Mouse (Mus musculus) kidney, adult 9 months (tissue): ENCODE measurements around the gene Sparc.
"Not testable (repeated sequence)": the region's sequence is repeated elsewhere in the genome, so short reads cannot be mapped to it uniquely, and the experiment has no call there.

Source experiments
- DNase-seq: peaks from one replicate; pipeline ENCODE4 v3.0.0; 2022

The Sparc gene

DNA sequence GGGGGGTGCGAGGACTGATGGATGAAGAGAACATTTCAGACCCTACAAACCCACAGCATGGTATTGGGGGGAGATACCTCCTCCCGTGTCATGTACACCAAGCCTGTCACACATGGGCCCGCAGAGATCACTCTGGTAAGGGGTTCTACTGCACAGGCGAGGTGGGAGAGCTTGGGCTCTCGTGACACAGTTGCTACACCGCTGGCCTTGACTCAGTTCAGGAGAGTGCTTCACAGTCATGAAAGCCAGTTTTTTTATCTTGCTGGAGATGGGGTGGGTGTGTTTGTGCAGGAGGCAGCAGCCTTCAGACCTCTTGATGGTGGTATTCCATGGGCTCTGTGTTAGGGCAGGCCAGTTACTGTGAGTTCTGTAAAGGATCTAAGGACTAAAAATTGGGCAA is 13.1 kb upstream of the Sparc start:
- DNase-seq: no peak

DNA sequence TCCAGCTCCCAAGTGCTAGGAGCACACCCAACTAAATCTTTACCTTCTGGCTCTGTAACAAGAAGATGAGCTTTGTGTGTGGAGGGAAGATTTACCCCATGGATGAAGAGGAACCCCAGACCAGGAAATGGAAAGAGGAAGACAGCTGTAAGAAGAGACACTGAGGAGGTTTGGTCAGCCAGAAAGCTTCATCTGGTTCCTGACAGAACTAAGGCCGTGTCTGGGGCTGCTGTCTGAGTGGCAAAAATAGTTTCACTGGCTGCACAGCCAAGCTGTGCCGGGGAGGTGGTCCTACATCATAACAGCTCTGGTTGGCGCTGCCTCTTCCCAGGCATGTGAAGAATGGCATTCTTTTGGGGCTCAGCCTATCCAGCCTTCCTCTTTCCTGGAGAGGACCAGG is 10.0 kb upstream of the Sparc start:
- DNase-seq: no peak

DNA sequence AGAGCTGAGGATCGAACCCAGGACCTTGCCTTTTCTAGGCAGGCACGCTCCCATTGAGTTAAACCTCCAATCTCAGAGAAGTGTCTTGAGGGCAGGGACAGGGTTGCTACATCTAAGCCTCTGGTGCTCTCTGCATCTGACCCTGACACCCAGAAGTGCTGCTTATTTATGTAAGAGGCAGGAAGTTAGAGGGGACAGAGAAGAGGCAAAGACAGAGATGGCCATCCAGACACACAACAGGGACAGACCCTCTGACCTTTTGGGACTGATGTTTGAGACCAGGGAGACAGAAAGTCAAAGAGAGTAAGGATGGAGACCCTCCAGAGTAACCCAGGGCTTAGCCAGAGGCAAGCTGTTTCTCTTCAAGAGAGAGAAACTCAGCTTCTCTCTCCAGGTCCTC is 7.0 kb upstream of the Sparc start:
- DNase-seq: no peak

DNA sequence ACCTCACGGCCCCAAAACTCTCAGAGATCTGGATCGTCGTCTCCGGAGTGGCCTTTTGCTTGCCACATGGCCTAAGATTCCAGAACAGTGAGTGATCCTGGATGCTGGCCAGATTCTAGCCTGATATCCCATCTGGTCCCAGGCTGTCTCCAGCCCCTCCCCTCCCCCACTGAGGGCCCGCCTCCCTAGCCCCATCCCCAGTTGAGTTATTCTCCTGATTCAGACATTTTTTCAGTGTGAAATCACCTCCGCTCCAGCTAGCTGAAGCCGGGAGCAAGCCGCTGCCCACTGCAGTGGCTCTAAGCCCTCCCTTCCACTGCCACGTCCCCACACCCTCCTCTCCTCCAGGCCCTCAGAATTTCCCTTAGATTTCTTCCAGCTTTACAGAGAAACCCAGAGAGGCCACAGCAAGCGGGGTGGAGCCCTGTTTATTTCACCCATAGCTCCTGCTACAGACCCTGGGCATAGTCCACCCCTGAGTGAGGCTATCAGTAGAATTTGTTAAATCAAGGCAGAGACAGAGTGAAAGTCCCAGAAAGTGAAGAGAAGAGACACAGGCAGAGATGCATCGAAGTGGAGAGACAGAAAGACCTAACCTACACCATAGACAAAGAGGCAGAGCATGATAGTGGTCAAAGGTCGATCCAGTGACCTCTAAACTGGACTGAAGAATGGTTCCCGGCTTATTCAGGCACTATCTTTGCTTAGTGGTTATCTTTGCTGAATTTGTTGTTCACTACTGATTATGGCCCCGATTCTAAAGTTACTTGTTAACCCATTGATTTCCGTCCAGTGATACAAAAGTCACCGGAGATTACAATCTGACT is 5.4 kb upstream of the Sparc start:
- peak; percentile 84 for DNase-seq

DNA sequence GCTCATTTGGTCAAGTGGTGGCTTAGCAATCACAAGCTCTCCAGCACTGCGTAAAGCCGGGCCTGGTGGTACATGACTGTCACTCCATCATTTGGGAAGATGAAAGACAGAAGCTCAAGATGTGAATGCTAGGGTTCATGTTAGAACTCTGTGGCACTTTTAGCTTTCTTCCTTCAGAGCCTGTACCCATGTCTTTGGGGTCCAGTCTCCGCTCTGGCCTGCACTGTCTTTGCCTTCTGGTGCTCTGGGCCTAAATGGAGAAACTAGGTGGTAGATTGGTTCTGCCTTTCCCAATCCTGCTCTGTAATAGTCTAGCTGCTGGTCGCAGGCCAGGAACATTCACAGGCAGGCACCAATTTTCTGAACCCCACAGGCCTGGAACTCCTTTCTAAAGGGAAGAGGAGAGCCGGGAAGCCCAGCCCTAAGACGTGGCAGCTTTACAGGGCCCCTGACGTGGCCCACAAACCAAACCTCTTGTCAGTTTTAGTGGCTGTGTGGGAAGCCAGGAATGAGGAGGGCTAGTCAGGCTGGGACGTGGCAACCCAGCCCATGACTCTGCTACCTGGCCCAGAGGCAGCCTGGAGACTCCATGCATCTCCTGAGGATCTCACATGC is 1.9 kb upstream of the Sparc start:
- DNase-seq: no peak

DNA sequence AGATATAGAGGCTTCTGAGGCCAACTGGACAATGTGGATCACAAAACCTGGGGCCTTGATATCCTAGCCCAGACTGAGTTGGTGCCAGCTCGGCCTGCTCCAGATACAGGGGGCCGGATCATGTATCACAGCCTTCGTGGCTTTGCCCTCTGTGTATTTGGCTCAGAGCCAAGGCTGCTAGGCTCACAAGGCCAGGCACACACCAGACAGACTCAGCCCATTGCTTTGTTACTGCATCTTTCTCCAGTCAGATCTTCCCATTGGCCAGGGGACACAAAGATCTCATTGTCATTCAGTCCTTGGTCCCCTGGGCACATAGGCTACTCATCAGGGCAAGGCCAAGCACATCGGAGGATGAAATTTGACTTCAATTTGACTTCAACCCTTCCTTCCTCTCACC is 773 bp upstream of the Sparc start:
- no peak for DNase-seq

DNA sequence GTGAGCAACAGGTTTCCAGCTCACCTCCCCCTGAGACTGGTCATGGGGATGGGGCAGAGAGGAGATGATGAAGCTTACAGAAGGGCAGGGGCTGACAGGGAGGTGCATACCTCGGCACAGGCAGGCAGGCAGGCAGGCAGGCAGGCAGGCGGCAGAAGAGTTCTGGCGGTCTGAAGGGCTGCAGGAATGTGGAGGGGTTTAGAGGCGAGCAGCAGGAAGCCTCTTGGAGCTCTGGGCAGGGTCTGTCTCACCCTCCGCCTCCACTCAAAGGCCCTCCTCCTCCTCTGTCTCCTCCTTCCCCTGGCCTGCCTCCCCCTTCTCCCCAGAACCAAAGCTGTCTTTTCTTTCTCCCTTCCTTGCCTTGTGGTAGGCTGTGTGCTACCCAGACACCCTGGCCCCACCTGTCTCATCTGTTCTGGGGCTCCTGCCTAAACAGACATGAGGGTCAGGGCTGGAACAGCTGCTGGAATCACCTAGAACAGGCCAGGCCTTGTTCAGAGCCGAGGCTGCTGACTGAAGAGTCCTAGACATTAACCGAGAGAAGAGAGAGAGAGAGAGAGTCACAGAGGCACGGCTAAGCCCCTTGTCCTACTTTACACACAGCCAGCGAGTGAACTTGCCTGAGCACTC is 3.2 kb downstream of the Sparc start:
- peak; percentile 57 for DNase-seq

DNA sequence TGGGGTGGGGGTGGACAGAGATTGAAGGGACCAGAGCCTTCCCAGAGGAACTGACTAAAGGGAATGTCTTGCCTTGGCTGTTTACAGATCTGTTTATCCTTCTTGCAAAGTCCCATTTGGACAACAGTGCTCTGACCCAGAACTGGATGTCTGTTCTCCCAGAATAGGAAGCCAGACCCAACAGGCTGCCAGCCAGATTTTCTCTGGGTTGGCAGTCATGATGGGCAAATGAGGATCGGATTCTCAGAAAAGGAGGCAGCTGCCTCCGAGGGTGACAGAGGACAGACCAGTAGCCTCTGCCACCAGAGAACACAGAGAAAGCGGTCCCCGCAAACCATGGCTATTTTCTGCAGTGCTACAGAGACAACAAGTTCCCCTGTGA is 3.7 kb downstream of the Sparc start:
- DNase-seq: no peak

DNA sequence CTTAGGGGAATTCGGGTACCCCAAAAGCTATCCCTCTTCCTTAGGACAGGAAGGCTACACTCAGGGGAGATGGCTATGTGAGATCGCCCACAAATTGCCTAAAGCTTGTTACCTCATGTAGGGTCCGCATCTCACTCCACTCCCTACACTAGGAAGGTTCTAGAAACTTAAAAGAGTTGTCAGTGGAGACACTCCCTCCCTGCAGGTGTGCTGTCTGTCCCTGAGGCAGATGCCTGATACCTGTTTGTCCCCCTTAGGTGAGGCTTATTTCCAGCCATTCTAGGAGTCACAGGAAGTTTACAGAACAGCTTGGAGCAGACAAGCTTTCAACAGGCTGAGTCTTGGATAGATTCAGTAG is 4.3 kb downstream of the Sparc start:
- DNase-seq: no peak

DNA sequence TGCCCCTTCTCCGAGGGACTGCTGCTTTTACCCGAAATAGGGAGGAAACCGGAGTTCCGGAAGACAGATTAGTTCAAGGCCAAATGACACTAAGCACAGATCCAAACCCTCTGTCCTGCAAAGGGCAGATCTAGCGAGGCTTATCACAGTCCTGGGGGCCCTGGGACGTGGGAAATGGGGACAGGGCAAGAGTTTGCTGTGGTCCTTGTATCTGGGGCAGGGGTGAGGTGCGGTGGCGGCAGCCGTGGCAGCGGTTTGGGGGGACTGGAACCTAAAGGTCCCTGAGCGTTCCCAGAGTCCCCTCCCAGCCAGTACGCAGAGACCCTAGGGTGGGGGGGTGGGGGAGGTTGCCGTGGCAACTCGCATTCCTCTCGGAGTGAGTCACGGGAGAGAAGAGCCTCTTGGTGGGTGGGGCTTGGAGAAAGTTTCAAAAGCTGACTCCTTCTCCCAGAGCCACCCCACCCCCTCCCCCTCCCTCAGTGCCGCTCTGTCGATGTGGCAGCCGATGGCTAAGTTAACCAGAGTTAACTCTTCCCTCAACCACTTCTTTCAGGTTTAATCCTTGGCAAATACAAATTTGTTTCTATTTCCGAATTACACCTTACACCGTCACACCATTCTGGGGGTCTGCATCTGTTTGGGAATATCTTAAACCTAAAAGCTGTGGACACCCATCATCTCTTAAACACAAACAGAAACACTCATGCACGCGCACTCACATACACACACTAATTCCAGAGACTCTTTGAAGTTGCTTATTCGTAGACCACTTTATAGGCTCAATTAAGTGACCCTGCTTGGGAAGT is 4.9 kb downstream of the Sparc start:
- DNase-seq: peak; percentile 51

DNA sequence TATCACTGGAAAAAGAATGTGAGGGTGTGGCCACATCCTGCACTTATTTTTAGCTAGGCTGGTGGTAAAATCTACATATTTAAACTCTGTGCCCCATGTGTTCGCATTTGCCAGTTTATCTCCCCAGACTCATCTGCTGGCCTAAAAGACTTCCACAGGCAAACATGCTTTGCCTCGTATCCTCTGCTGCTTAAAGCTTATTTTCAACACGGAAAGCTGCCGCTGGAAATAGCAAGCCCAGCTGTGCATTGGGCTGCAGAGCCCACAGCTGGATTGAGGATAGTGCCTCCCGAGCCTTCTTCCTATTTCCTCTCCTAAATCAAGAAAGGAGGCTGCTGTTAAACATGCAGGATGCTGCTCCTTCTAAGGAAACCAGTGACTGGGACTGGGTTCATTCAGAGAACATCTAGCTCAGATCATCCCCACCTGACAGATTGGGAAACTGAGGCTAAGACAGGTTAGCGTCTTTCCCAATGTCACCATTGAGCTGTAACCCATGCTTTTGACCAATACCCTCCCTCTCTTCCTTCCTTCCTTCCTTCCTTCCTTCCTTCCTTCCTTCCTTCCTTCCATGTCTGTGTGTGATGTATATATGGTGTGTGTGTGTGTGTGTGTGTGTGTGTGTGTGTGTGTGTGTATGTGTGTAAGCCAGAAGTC is 6.2 kb downstream of the Sparc start:
- DNase-seq: no peak

DNA sequence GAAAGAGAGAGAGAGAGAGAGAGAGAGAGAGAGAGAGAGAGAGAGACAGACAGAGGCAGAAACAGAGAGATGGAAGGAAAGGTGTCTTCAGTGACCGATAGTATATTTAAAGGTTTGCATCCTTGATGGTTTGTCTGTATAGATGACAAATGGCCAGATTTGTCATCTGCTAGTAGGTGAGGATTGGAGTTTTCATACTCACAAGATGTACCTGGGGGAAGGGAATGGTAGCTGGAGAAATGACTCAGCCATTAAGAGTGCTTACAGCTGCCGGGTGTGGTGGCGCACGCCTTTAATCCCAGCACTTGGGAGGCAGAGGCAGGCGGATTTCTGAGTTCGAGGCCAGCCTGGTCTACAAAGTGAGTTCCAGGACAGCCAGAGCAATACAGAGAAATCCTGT is 7.3 kb downstream of the Sparc start:
- DNase-seq: not testable (repeated sequence)

DNA sequence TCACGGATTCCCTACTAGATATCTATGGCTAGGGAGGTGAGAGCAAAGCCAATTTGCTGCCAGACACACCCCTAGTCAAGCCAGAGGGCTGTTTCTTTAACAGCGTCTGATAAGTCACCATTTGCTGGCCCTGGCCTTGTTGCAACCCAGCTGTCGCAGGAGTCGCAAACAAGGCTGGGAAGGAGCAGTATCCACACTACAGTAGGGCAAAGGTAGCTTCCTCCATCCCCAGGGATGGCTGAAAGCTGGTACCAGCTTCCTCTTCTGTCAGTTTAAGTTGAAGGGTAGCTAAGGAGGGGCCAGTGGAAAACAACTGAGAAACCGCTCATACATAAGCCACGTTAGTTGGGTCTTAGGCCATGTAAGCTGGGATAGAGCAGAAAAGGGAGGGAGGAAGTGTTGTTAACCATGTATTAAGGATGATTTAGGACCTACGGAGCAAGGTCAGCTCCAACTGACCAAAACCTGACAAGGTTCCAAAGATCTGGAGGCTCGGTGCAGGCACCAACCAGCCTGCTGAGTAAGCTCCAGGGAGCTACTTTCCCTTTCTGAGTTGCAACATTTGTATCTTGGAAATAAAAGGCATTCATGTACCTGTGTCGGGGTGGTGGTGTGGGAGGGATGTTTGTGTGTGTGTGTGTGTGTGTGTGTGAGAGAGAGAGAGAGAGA is 7.8 kb downstream of the Sparc start:
- DNase-seq: peak; percentile 44

DNA sequence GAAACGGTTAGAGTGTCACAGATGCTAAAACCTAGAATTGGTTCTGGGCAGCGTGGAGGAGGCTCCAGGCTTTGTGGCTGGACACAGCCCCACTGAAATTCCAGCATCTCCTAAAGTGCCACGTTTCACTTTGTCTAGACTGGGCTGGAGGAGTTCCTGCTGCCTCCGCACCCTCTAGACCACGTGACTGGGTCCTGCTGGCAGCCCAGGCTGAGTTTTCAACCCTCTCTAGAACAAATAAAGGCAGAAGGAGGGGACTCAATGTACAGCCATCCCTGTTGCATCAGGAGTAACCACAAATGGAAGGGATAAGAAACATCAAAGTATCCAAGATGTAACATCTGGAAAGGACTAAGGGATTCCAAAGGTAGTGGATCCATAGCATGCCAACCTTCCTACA is 8.7 kb downstream of the Sparc start:
- DNase-seq: no peak

DNA sequence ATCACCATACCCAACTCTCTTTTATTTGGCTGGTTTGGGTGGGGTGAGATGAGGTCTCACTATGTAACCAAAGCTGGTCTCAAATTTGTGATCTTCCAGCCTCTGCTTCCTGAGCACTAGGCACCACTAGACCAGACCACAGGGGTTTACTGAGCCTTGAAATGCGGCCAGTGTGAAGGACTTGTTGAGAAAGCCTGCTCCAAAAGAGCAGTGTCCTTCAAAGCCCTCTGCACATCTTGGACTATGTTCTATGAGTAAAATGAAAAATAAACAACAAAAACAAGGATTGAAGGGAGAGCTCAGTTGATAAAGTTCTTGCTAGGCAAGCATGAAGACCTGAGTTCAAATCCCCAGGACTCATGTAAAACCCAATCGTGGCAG is 9.6 kb downstream of the Sparc start:
- DNase-seq: no peak

DNA sequence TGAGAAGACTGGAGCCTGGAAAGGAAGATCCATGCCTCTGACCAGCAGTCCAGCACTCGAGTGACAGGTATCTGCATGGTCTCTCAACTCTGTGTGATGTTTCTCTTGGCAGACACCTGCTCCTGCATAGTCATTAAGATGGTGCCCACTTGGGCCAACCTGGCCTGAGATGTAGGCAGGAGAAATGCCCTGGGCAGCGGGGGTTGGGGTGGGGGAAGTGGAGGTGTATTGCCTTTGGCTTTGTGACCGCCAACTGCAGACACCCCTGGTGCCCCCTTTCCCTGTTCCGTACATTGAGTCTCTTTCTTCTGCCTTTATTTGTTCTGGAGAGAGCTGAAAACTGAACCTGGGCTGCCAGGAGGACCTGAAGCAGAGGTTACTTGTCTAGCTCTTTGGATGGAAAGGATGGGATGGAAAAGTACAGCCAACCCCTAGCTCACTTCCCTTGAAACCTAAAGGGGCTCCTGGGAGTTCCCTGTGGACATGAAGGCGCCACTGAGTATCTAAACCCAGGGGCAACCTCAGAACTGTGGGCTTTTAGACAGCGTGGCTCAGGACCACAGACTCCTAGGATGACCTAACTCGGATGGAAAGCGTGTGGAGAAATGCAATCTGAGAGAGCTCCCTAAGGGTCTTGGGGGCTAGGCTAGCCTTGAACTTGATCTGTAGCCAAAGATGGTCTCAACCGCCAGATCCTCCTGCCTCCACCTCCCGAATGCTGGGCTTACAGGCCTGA is 10.1 kb downstream of the Sparc start:
- no peak for DNase-seq

DNA sequence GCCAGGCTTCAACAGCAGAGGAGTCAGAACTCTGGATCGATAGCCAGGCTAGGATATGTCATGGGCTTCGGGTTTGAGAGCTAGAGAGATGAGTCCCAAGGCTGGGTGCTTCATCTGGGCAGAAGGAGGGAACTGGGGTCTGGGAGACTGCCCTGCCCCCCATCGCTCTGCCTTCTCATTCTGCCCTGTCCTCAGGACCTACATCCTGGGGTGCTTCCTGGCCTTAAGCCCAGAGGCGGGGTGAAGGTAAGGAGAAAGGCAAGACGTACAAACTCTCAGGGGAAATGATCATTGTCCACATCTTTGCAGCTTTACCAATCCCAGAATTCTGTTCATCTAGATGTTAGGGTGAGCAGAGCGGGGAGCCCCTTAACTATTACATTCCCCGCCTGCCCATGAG is 10.9 kb downstream of the Sparc start:
- DNase-seq: no peak

DNA sequence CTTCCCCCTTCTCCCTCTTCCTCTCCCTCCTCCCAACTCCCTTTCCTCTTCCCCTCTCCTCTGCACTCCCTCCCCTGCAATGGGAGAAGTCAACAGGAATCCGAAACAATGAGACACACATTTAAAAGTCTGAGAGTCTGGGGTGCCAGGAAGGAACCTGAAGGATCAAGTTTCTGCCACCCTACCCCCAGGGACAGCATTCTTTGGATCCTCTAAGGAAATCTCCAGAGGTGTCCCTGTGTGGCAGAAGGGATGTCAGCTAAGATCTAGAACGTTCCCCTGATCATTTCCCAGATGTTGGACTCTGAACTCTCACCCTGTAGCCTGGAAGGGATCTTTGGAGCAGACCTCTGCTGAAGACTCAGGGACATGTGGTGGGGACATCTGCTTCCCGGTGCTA is 12.5 kb downstream of the Sparc start:
- DNase-seq: no peak

DNA sequence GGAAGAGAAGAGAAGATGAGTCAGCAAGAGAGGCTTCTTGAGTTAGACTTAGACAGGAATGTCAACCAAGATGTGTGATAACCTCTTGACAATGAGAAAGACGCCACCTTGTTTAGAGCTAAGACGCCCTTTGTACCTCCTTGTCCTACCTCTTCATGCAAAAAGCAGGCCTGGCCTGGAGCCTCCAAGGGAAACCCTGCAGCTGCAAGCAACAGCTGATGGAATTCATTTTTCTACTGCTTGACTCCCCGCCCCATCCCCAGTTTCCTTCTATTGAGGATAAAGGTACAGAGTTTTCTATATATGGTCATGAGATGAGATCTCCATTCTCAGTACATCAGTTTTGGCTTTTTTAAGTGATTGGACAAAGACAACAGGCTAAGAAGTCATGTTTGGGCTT is 13.0 kb downstream of the Sparc start:
- DNase-seq: no peak

DNA sequence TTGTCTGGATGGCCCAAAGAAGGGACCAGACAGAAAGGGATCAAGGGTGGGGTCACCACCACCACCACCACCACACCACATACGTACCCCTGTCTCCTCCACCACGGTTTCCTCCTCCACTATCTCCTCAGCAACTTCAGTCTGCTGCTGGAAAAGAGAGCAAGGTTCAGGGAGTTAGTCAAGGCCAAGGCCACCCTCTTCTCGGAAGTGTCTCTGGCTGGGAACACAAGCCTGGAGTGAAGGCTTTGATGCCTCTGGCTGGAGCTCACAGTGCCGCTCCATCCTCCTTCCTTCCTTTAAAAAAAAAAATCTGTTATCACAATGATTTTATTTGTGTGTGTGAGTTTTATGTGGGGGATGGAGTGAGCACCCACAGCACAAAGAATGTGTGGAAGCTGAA is 15.8 kb downstream of the Sparc start:
- no peak for DNase-seq

DNA sequence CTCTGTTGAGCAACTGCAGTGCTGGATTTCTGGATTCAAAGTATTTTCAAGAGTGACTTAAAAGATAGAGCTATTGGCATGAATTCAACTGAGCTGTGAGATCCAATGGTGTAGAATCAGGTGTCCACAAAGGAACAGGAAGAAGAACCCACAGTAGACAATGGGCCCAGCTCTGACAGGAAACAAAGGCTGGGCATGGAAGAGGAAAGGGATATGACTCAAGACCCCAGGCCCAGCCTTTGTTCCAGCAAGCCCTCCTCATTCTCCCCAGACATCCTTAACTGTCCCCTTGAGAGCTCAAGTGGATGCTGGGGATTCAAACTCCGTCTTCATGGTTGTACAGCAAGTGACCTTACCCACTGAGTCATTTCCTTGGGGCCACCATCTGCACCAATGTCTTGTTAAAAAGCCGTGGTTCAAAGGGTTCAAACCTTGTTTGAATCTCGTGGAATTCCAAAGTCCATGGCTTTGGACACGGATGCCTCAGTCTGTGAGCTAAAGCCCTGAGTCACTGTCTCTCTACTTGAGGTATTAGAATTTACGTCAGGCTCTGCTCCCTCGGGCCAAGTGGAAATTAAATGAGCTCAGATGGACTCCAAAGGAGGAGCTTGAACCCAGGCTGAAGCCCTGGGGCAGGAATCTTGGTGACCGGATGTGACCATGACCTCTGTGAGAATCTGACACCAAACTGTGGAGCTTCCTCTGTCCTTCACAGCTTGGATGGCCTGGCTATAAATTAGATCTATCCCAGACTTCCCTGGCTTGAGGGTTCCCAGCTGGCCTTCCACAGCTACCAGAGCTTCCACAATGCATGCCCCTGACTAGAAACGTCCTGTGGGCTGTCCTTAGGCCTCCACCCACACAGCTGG is 17.1 kb downstream of the Sparc start:
- peak; percentile 80 for DNase-seq
